Mouse (Mus musculus) induced T-regulatory cell, adult 2 months (primary cell): ENCODE results near the gene Ptma.
"Not testable (repeated sequence)": the region's sequence is repeated elsewhere in the genome, so short reads cannot be mapped to it uniquely, and the experiment has no call there.

ENCODE experiments used
- DNase-seq: peaks from one replicate; pipeline ENCODE4 v3.0.0-alpha.2; 2012; ENCODE audit warnings: low read depth

Gene Ptma

DNA sequence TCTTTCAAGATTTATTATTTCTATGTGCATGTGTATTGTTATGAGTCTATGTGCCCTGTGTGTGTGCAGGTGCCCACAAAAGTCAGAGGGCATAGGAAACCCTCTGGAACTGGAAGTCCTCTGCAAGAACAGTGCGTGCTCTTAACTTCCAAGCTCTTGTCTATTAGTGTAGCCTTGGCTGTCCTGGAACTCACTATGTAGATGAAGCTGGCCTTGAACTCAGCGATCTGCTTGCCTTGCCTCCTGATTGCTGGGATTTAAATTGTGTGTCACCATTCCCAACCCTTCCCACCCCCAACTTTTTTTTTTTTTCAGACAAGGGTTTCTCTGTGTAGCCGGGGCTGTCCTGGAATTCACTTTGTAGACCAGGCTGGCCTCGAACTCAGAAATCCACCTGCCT is 30.2 kb upstream of the Ptma start:
- DNase-seq, result no peak

DNA sequence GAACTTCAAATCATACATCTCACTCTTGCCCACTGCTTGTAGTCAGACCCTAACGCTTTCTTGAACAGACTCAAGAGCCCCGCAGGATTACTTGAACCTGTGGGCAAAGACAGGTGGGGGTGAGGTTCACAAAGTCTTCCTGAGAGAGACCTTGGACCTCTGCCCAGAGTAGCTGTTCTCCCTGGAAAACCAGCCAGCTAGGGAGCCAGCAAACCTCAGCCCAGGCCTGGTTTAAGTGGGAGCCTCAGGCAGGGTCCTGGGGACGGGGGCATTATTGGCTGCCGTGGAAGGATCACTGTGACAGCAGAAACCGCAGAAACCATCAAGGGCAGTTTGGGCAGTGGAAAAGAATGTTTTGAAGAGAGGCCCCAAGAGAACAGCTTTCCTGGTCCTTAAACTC is 29.2 kb upstream of the Ptma start:
- DNase-seq, result no peak

DNA sequence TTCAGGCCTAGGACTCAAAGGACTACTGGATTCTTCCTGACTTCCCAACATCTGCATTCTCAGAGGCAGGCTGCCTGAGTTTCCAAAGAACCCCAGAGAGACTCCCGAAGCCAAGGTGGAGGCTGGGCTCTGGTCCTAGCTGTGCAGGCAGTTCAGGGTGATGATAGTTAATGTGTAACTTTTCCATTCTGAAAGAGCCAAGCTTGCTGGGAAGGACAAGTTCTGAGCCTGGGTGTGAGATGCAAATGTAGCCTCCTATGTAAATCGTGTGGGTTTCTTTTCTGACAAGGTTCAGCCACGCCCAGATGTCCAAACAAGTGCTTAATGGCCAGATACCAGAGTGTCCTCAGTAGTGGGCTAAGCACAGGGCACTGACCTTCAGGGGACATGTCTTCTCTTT is 28.5 kb upstream of the Ptma start:
- DNase-seq, result no peak

DNA sequence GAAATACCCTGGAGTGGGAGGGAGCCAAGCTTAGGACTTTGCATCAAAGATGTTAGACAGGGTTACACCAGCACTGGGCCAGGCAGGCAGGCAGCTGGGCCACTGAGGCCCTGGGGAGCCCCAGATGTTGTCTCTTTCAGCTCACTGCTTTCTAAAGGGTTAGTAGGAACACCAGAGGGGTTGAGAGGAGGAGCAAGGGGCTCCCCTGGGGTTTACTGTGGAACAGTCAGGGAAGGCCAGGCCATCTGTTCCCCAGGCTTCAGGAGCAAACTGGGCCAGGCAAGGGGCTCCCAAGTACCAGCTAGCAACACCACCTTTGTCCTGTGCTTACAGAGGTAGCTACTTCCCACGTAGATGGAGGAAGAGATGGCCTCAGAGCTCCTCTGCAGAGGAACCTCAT is 27.9 kb upstream of the Ptma start:
- DNase-seq, result no peak

DNA sequence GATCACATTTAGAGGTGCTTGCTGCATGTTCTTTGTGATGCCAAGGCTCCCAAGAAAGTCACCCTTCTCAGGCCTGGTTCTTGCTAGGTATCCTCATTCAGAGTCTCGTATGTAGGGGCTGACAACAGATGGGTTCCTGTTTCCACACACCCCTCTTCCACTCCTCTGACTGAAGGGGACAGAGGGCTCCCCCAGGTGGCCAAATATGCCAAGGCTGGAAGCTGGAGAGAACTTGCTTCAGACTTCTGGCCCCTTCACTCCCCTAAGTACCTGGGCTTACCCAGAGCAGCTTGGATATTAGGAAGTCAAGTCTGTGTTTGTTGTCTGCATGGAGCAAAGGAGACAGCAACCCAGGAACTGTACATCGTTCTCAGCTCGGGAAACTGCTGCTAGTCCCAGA is 26.6 kb upstream of the Ptma start:
- DNase-seq, result peak; percentile 75

DNA sequence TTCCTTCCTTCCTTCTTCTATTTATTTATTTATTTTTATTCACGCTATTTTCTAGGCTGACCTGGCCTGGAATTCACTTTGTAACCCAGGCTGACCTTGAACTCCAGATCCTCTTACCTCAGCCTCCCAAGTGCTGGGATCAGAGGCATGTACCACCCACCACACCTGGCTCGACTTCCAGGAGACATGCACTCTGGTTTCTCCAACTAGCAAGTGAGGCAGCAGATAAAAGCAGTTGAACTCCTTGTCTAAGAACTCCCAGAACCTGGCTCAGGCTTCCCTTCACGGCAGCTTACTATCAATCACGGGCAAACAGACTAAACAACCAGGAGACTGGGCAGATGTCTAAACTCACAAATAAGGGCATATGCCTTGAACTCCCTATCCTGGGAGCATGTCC is 25.8 kb upstream of the Ptma start:
- DNase-seq, result no peak

DNA sequence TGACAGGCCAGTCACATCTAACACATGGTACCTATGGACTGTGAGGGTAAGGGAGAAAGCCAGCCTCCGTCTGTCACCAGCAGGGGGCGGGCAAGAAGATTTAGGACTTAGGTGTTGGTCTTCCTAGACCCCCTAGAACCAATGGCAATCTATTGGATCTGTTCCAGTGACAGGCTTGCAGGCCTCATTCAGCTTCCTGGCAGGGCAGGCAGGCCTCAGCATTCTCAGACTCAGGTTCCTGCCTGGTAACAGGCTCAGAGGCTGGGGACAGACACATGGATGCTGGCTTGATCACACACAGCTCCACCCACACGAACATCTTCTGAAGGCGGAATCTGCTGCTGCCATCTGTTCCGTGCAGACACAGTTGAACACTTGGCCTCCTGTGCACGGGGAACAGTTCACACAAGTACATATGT is 25.4 kb upstream of the Ptma start:
- peak; percentile 89 for DNase-seq

DNA sequence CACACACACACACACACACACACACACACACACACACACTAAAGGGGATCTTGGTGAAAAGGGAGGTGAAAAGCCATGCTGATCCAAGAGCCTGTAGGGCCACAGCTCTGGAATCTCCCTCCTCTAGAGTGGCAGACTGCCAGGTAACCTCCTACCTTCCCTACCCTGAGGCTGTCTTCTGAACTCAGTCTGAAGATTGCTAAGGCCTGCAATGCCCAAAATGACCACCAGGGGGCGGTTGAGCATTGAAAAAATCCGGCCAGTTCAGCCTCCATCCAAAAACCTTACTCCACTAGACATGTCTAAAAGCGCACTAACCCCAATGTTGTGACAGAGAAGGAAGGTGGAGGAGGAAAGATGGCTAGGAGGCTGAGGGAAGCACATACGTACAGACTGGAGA is 25.0 kb upstream of the Ptma start:
- peak; percentile 98 for DNase-seq

DNA sequence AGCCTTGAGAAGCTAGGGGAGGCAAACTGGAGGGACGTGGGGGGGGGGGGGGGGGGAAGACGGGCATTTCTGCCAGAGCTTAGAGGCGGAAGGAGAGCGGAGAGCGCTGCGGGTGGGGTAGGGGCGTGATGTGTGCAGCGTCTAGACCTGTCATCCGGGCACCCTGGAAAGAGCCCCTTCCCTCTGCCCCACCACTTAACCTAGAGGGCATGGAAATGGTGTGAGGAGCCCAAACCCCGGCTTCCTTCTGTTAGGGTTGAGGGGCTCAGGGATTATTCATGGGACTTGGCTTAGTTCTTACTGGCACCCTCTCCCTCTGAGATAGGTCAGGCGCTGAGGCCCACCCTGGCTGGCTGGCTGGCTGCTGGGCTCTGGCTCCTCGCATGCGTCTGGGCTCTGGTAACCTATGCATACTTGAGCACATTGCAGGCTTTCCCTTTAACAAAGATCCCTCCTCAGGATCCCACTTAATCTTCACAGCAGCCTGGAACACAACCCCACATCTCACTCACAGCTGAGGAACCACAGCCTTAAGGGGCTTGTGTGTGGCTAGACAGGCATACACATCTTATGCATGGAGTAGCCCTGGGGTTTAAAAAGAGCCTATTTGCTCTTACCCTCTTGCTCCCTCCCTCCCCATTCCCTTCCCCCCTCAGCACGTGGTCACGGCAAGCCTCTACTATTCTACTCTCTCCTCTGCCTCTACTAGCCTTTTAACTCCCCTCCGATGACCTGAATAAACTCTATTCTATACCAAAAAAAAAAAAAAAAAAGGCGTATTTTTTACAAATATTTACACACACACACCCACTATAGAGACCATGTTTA is 24.1 kb upstream of the Ptma start:
- DNase-seq, result peak; percentile 67

DNA sequence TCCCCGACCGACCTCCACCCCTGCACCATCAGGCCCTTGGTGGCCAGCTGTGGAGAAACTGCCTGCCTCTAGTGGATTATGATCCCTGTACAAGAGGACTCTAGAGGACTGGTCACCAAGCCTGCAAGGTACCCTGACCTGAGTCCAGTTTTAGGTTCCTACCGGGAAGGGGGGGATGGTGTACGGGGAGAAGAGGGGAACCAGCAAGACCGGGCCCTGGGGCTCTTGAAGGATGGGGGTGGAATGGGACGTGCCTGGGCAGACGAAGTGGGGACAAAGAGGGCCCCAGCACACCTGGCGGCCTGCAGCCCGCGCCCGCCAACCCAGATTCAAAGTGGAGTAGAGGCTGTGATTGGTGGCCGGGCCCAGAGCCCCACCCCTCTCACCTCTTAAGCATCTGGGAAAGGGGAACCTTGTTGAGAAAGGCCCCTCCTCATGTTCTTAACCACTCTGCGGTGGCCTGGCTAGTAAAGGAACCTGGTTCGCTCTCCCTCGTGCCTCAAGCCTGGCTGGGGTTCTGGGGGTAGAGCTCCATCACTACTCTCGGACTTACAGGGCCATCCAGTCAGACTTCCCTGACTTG is 23.3 kb upstream of the Ptma start:
- DNase-seq, result peak; percentile 85

DNA sequence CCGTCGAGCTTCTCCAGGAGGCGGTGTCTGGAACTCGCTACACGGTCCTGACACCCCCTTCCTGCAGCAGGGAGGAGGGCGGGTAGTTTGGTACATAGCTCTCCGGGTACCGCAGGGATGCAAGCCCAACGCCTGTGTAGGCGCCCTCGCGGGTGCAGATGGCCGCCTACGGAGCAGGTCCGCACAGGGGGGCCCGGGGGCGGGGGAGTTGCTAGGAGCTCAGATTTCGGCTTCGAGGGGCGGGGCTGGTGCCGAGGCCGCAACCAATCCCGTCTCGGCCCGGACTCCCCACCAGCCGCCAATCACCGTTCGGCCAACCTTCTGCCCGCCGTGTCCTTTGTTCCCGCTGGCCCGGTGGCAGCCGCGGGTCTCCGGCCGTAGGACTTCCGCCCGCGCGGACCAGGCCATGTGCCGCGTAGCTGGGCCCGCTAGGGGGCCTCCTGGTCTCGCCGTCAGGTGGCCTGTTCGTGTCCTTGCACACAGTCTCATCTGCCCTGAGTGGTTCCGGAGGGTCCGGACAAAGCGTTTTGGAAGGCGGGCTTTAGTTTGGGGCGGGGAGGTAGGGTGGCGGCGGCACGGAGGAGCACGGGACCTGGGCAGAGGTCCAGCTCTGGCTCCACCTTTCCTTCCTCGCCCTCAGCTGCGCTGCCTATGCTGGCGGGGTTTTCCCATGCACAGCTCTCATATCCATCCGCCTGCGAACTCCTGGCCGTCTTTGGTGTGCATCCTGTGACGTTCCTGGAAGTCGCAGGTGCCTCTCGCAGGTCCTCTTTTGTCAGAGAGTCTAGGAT is 22.4 kb upstream of the Ptma start:
- DNase-seq, result peak; percentile 92

DNA sequence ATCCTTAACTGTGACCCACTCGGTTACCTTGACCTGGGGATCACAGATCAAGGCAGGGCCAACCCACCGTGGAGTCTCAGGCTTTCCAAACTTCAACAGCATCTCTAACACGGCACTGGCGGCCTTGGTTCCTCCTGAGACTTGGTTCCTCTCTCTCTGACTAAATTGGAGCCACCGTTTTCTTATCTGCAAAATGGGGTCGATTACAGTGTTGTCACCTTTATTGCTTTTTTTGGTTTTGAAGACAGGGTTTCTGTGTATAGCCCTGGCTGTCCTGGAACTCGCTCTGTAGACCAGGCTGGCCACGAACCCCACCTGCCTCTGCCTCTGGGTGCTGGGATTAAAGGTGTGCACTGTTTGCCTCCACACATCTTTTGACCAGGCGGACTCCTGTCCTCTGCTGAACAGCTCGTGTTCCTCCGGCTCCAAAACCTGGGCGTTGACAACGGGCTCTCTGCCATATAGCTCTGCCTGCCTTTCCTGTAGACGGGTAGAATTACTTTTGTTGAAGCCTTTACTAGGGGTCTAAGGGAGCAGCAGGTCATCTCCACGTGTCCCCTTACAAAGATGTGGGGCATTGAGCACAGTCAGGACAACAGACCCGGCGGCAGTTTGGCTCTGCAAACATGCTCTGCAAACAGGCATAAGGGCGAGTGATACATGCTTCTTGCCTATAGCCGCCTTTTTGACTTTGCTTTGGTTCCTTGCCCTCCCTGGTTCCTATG is 21.7 kb upstream of the Ptma start:
- no peak for DNase-seq

DNA sequence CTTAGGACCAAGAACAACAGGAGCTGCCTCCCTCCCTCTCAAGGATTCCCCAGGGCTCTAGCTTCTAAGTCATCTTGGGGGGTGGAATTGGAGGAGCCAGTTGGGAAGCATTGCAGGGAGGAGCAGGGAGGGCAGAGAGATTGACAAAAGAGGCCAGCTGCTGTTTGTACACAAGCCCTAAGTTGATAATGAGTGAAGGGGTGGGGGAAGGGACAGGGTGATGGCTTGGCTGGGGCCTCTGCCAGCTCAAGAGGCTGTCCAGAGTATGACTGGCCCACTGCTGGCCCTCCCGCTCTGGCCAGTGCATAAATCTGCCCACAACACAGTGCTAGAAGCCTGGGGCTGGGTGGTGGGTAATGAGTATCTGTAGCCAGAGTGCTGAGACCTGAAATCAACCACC is 21.1 kb upstream of the Ptma start:
- no peak for DNase-seq

DNA sequence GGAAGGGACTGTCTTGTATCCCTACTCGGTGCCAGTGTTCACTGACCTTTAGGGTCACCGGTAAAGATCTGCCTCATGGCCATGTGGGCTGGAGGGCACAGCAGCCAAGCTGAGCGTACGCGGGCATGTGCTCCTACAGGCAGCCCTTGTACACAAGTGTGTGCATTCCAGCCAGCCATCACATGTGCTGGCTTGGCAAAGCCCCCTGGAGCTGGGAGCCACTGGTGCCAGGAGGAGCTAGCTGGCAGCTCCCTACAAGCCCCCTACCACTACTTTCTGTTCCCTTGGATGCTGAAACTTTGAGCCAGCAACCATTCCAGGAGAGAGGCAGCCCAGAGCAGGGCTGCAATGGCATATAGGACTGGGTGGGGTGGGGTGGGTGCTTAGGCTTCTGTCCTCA is 20.1 kb upstream of the Ptma start:
- no peak for DNase-seq

DNA sequence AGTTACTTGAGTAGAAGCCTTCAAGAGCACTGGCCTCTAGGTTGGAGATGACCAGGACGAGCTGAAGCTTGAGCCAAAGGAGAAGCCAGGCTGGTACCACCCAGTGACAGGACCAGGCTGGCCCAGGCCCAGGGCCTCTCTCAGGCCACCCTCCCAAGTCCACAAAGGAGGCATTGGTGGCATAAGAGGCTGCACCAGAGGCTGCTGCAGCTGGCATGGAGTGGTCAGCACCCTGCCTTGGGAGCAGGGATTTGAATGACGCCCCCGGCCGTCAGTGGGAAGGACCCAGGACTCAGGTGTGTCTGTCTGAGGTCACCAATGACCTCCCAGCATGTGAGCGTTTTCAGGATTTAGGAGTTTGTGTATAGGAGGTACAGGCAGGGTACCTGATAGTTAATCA is 18.7 kb upstream of the Ptma start:
- DNase-seq, result no peak

DNA sequence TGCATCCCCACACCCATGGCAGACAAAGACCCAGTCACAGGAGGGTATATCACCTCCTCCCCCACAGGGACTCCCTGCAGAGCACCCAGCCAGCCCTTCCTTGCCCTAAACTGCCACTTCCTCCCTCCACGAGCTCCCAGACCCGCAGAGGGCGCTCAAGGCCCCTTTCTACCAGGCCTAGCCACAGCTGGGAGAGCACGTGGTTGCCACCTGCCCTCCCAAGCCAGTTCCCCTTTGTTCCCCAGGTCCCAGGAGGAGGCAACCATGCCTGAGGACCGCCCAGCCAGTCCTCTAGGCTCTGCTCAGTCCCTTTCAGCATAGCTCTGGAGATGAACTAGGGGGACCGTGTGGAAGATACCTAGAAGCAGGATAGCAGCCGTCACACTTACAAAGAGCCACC is 17.1 kb upstream of the Ptma start:
- peak; percentile 94 for DNase-seq

DNA sequence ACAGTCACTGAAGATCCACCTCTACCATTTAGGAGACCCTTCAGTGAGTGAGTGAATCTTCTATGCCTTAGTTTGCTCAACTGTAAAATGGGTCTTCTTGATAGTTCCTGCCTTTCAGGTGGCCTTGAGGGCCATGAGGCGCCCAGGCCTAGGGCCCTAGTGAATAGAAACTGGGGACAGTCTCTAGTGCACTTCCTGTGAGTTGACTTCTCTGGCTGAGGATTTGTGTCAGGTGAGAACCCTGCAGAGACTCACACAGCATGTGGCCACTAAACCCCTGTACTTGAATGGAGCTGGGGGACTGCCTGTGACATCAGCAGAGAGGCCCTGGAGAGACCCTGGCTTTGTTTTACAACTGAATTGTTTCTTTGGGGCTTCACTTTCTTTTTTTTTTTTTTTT is 16.3 kb upstream of the Ptma start:
- DNase-seq, result peak; percentile 58

DNA sequence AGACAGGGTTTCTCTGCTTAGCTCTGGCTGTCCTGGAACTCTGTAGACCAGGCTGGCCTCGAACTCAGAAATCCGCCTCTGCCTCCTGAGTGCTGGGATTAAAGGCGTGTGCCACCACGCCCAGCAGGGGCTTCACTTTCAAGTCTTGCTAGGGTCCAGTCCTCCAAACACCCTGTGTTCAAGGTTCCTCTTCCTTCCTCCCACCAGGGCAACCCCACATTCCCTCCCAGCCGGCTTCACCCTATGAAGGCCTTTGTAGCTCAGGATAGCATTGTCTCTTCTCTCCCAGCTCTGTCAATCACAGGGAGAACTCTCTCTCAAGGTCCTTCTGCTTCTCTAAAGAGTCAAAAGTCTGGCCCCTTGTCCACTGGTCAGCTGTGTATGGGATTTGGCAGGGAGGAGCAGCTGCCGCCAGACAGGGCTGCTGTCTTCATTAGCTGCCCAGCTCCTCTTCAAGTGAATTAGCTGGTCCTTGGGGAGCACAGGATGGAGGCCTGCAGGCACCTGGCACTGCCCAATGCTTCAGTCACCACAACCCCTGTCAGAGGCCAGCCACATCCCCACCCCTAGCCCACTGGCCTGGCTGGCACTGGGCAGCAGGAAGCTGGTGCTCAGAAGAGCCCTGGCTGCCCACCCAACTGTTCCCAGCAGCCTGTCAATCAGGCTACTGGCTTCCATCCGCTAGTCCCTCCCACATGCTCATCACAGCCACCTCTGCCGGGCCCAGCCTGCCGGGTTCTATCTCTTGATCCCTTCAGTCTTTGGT is 15.7 kb upstream of the Ptma start:
- DNase-seq, result no peak

DNA sequence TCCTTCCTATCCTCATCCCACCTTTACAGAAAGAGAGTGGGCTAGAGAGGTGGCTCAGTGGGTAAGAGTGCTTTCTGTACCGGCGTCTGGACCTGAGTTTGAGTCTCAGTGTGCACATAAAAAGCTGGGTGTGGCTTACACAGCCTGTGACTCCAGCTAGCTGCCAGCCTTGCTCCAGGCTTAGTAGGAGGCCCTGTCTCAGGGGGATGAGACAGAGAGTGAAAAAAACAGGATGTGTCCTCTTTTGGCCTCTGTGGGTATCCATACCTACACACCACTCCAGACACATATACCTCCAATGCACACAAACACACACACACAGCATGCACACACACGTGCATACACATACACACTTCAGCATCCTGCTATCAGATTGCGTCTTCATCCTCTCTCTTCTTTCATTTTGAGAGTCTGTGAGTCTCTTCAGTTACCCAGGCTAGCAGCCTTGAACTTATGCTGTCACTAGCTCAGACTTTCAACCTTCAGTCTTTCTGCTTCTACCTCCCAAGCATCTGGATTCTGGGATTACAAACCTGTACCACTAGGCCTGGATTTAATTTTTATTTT is 14.3 kb upstream of the Ptma start:
- DNase-seq, result peak; percentile 50

DNA sequence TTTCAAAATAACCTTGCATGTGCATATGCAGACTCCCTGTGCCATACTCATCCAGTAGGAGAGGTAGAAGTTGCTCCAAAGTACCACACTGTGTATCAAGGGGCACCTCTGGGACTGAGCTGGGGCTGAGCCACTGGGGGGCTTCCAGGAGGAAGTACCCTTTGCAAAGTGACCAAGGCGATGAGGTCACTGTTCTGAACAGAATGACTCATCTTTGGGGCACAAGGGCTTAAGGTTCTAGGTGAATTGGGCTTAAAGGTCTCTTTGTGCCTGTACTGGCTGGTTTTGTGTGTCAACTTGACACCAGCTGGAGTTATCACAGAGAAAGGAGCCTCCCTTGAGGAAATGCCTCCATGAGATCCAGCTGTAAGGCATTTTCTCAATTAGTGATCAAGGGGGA is 13.5 kb upstream of the Ptma start:
- DNase-seq, result not testable (repeated sequence)

DNA sequence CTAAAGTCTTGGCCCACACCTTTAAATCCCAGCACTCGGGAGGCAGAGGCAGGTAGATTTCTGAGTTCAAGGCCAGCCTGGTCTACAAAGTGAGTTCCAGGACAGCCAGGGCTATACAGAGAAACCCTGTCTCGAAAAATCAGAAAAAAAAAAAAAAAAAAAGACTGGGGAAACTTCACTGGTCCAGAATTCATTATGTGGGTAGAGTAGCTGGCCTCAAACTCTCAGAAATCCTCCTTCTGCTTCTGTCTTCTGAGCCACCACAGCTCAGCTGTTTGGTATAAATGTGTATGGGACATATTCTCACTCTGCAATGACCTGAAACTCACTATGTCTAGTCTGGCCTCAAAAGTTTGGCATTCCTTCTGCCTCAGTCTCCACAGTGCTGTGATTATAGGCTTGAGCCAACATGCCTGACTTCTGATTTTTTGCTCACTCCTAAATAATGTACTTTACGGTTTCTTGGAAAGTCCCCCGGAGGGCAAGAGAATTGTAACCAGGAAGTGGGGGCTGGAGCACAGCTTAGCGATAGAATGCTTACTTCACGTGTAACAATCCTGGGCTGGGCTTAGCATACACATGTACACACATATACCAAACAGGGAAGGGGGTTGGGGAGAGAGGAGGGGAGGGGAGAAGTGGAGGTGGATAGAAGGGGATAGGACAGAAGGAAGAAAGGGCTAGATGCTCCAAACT is 10.7 kb upstream of the Ptma start:
- peak; percentile 79 for DNase-seq
